Mouse (Mus musculus) embryo, embryonic 11.5 days (tissue): ENCODE measurements at regions not wholly inside any gene's neighbourhood (a gene's known extent, or its start where the extent isn't known, plus 50 kb on each side); places are given as distances from the start of the nearest gene placed in this dataset.

Experiments
- DNase-seq: peaks from one replicate; pipeline ENCODE4 v3.0.0-alpha.2; 2012; ENCODE audit warnings: low read depth, low spot score

DNA sequence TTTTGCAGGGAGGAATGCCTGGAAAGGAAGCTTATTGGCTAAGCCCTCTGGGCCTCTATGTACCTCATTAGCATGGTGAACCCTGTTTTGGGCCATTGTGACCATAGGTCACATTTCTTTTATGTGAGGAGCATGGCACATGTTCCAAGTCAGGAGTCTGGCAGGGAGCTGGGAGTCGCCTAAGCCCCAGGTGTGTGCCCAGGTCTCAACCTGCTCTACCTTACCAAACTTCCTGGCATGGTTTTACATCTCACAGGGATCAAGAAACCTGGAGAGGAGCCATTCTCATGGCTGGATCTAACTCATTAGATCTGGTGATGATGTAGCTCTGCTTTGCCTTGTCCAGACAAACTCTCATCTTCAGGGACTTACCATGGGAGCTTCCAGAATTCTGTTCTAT is 161.0 kb upstream of the Eif4g2 start:
- no peak for DNase-seq

DNA sequence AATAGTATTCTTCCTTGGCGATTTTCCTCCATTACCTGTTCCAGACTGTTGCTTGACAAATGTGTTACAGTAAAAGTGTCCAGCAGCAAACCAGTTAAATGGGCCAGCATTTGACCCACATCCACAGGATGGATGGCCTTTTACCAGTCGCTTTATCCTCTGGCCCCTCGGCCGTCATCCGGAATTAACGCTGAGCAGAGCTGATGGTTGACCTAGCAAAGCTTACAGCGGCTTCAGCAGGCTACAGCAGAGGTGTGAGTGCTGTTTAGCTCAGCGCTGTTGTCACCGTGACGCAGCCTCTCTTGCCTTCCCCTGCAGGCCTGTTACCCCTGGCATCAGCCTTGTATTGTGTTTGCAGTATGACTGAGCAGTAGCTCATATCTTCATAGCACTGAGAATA is 159.8 kb upstream of the Eif4g2 start:
- DNase-seq: no peak

DNA sequence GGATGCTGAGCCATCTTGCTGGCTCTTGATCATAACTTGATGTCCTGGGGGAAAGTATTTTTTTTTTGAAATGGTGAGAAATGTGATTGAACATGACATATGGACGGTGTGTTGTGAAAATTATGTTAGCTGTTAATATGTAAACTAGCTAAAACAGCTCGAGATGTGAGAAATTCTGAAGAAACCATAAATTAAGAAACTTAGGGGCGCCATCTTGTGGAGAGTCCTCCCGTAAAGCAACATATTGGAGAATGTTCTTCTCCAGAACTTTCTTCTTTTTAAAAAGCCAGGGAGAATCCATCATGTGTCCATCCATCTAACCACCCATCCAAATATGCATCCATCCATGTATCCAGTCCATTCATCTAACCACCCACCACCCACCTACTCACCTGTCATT is 158.7 kb upstream of the Eif4g2 start:
- no peak for DNase-seq

DNA sequence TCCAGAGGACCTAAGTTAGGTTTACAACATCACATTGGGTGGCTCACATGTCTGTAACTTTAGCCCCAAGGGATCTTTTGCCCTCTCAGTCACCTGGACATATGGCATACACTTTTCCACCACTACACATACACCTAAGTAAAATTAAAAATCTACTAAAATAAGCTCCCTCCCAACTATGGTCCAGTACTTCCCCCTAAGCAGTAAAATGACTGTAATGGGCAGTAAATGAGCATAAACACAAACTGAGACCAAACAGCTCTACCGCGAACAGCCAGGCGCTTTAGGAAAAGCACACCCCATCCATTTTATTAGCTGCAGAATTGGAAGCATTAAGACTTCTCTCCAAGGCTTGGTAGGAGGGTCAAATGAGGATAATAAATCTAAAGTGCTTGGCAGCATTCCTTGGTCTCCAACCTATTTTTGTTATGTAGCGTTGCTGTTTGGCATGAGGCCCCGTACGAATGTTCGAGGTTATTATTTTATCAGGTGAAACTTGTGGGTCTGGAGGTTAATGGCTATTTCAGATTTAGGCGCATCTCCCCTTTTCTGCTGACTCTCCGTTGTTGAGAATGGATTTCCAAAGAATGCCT is 157.5 kb upstream of the Eif4g2 start:
- no peak for DNase-seq

DNA sequence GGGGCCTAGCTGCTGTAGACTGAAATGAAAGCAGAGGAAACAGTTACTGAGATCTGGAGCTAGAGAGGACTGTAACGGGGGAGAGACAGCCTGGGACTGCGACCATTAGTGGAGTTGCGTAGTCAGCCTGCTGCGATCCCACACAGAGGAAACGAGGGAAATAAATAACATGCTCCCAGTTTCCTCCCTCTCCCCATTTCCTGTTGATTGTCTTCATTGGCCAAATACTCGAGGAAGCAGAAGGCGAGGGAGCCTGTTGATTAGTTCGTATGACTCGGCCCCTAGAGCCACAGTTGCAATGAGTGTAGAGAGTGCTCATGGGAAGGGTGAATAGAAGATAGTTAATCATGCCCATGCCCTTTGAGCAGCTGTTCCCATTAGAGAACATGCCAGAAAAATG is 155.0 kb upstream of the Eif4g2 start:
- DNase-seq: no peak

DNA sequence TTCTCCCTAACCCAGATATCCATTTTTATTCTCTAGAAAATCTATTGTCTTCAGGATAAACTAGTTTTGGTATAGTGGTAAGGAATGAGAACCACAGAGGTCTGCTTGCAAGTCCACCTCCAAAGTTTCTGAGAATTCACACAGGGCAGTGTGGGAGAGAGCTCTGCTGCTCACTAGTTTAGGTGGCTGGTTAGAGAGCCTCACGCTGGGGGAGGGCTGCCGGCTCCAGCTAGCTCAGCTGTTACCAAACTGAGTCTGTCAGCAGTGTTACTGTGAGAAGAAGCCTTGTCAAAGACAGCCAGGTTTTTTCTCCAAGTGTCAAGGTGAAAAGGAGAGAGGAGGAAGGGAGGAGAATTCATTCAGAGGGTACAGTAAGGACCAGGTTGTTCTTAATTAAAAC is 147.8 kb upstream of the Eif4g2 start:
- no peak for DNase-seq

DNA sequence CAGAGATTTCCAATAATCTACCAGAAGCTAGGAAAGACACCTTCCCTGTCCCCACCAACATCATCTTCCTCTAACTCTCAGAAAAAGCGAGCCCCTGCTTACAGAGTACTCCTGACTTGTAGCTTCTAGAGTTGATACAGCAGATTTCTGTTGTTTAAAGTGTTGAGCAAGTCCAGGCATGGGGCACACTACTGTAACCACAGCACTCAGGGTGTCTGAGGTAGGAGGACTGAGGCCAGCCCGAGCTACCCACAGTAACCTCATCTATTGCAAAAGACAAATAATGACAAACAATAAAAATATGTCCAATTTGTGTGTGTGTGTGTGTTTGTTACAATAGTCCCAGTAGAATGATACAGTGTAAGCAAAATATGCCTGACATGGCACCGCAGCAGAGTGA is 144.3 kb upstream of the Eif4g2 start:
- no peak for DNase-seq

DNA sequence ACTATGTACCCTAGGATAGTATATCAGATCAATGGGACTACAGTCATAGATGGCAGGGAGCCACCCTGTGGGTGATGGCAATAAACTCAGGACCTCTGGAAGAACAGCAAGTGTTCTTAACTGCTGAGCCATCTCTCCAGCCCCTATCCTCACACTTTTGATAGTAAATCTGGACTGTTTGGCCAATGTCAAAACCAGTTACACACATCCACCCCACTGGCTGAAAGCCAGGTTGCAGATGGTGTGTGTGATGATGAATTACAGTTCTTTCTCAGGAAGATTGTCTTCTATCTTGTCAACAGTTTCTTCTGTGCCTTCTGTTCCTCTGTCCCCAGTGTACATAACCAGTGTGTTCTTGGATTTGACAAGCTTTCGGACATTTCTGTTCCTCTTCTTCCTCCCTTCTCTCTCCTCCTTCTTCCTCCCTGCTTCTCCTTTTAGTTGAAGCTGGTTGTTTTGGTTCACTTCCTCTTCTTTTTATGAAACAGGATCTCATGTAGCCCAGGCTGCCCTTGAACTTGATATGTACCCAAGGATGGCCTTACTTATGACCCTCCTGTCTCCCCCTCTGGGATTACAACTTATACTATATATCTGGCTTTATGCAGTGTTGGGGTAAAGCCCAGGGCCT is 143.3 kb upstream of the Eif4g2 start:
- no peak for DNase-seq

DNA sequence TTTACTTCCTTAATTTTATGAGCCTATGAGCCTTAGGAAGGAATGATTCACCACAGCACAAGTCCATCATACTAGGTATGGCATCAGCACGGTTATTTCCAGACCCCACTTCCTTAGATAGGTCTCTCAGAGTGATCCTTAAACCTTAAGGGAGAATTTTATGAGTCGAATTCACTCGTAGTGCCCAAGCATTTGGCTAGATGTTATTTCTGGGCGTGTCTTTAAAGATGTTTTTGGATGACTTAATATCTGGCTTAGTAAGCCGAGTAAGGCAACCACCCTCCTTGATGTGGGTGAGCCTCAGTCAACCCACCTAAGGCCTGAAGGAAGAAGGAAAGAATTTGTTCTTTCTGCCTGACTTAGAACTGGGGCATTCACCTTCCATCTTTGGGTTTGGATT is 132.8 kb upstream of the Eif4g2 start:
- DNase-seq: no peak

DNA sequence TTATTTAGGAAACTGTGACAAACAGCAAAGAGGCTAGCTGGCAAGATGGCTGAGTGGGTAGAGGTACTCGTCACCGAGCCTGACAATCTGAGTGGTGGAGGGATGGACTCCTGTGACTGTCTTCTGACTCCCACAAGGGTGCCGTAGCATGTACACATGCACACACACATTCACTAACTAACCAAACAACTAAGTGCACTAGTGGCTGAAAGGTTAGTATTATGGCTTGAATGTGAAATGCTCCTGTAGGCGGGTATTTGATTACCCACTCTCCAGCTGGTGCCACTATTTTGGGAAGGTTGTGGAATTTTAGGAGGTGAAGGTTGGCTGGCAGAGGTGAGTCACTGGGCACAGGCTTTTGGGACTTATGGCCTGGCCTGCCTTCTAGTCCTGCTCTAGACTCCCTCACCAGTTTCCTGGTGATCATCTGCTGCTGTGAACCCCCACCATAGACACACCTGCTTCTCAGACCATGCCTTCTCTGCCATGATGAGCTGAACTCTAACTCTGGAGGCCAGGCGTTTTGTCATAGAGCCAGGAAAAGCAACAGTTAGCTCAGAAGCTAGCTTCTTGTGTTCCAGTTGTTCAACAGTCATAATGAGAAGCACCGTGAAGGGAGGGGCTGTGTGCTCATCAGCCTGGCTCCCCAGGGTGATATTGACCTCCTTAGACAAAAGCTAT is 131.5 kb upstream of the Eif4g2 start:
- DNase-seq: no peak

DNA sequence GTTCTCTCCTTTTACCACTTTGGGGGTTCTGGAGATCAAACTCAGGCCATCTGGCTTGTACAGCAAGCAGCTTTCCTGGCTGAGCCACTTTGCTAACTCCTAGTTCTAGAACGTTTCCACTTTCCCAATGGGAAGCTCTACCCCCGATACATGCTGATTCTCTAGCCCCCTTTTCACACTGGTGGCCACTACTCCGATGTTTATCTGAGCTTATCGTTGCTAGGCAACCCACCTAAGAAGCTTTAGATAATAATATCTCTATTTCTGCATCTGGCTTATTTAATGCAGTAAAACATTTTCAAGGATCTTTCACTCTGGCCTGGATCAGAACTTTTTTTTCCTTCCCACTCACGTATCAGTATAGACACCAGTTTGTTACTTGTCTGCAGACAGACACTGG is 129.4 kb upstream of the Eif4g2 start:
- DNase-seq: no peak

DNA sequence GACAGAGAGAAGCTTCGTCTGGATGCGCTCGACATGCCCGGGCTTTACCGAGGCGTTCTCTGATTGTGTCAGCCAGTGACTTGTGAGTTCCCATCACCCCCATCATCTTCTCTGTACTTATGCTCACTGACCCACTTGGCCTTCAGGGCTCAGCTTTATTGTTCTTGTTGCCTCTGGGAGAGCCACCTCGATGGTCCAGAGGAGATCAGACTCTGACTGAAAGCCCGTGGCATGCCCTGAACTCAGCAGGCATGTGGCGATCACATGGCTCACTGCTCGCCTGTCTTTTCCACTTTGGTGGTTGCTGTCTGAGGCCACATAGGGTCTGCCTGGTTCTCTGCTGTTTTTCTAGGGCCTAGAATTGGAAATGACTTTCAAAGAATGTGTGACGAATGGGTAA is 128.8 kb upstream of the Eif4g2 start:
- no peak for DNase-seq

DNA sequence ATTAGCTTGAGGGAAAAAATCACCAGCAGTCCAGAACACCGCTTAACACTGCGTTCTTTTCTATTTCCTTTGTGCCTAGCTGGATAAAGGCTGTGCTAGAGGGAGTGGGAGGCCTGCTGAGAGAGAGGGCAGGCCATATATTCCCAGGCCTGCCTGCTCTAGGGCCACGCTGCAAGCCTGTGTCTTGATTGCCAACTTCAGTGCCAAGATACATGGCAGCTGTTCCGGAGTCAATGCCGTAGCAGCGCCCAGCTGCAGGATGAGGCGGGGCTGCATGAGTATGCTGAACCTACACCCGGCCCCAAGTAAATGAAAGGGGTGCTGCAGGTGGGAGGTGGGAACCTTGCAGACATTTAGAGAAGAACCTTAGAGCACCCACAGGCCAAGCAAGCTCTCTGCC is 127.5 kb upstream of the Eif4g2 start:
- no peak for DNase-seq

DNA sequence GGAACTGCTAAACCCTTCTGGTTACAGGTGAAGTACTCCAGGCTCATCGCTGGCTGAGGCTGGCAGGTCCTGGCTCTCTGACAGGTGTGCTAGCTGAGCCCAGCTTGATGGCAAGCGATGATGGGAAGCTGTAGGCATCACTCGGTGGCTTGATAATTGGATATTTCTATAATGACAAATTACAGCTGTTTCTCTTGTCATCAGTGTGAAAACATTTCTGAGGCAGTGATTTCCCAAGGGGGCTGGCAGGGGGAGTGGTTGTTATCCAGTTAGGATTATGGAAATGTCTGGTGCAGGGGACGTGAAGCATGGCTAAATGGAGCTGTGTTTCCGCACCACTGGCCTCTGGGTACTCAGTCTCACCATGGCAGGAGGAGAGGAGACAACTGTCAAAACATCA is 123.0 kb upstream of the Eif4g2 start:
- DNase-seq: no peak

DNA sequence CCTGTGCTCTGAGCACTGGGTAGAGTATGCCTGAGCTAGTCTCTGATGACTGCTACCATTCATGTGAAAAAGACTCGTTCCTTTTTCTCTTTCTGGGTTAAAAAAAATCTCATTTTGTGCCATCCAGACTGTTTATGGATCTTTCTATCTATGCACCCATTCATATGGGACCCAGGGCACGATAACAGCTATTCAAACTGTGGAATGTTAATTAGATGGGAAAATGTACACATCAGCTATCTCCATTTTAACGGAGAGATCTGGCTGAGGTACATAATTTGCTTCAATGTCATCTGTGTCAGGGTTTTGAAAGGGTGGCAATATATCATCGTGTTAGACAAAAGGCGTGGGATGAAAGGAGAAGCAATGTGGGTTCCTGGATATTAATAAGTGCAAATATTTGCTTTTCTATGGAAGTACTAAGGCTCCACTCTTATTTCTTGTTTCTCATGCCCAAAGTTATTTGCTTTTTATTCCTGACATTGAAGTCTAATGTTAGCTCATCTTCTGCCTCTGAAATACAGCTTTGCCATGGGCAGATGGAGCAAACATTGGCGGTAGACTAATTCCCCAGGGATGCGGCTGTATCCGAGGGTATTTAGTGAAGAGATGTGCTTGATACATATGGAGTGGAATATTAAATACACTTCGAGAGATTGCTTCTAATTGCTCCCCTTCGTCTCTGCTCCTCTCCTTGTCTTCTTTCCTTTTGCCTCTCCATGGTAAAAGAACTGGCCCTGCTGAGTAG is 116.0 kb upstream of the Eif4g2 start:
- no peak for DNase-seq

DNA sequence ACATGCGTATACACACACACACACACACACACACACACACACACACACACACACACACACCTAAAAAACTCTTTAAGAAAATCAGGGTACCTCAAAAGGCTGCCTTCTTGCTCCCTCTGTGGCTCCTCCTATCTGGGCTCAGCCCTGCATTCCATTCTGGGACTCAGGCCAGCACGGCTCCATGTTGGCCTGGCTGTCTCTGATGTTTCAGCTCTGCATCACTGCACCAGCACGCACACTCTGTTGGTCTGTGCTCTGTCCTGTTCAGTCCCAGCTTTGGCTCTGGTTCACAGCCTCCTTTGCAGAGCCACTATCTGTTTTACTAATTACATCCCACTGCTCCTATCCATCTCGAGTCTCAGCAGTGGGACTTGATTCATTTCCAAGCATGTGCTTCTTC is 108.8 kb upstream of the Eif4g2 start:
- no peak for DNase-seq

DNA sequence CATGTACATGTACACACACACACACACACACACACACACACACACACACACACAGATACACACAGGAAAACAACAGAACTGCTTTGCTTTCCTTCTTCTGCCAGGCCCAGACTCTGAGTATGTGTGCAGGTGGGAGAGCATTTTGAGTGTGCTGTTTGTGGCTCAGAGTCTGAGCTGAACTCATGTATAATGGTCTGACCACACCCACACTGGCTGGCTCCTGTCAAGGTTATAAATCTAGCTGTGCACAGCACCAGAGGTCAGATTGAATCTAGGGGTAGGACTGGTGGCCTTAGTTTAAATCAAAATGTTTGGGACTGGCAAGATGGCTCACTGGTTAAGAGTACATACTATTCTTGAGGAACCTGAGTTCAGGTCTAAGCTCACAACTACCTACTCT is 108.4 kb upstream of the Eif4g2 start:
- no peak for DNase-seq

DNA sequence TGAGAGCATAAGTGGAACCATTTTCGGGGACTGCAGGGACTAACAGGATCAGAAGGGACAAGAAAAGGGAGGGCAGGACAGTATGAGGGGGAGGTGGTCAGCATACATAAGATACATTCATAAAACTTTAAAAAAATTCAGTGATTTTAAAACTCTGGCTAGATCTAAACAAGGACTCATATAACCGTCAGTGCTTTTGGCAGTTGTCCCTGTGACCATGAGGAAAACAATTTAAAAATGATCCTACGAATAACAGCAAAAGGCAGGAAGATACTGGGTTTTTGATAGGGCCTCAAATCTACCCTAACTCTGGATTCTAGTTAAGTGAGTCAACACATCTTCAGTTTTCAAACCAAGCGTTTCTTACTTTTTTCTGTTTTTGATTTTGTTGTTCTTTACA is 106.9 kb upstream of the Eif4g2 start:
- no peak for DNase-seq

DNA sequence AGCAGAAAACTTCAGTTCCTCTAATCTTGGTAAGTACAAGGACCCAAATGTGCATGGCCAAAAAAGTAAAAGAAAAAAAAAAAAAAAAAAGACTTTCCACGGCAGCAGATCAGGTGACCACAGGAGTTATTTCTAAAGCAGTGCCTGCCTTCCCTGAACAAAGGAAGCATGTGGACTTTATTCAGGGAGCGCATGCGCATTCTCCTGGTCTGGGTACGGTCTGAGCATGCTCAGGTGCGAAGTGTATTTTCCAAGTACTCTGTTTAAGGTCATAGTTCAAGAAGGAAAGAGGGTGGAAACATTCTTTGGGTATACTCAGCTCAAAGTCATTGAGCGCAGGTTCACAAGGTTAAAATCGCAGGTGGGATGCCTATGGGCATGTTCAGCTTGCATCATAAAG is 103.1 kb upstream of the Eif4g2 start:
- no peak for DNase-seq

DNA sequence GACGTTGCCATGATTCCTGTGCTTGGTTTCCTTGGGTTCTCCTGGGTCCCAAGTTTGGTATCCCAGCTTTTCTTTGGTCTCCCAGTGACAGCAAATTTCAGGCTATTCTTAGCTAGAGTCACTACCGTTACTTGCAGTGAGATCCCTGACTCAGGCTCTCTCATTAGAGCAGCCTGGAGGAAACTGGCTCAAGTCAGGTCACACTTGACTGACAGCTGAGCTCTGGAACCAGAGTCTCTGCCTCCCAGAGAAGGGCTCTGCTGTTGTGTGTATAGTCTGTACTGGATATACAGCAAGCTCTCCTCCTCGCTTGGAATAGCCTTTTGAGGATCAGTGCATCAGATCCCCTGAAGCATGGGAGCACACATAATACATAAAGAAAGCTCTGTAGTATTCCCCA is 100.7 kb upstream of the Eif4g2 start:
- DNase-seq: no peak

DNA sequence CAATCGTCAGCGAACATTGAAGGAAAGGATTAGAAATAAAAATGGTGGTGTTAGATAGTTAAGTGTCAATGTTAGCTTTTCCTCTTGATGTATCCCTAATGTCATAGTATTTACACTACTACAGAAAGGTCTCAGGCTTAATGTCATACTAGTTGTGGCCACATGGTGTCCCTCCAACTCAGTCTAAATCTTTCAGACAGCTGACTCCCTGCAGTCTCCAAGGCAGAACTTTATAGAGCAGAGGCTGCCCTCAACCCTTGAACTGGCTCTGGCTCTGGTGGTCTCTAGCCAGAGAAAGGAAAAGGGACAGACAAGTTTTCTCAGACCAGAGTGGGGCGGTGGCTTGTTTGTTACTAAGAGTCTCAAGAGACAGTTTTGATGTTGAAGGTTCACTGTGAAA is 99.5 kb upstream of the Eif4g2 start:
- peak; percentile 29 for DNase-seq

DNA sequence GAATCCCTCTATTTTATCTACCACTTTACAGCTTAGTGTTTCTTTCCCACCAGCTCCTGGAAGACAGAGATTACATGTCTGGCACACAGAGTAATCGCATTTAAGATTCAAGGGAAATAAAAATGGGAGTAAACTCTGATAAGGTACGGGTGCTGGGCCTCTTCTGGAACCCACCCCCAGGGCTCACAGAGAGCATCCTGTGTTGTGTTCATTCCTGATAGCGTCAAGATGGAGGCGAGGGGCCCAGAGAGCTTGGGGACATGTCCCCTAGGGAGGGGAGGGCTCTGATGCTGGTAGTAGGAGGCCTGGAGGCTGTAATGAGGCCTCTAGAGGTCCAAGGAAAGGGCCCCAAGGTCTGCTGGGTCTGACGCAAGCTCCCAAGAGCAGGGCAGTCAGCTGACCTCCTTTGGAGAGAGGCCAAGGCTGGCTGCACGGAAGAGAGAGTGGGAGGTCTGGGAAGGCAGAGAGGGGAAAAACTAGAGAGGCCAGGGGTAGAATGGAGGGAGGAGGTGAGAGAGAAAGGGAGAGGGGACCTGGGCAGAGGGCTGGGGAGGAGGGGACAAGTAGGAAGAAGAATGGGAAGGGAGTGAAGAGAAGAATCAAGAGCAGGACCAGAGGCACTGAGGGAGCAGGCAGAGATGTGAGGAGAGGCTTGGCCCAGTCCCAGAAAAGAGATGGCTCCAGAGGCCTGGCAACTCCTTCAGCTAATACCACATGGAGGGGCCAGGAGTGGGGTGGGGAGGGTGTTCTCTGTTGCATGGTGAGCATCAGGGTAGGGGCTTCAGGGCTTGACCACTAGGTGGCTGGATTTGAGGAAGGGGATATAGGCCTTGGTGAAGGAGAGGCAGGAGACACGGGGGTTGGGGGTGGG is 96.8 kb upstream of the Eif4g2 start:
- no peak for DNase-seq
